Mouse (Mus musculus): ENCODE data around the gene Olfr171.
"Not testable (repeated sequence)": the region's sequence is repeated elsewhere in the genome, so short reads cannot be mapped to it uniquely, and the experiment has no call there.

Gene Olfr171

GRCm38 (mm10) chr16:19629816-19630215, at the start of gene Olfr171:
TSS of gene Olfr171 (minus strand) at chr16:19629916.
- no peak for DNase-seq (ENCODE audit: low spot score in 2 of 2)

- DNase-seq (ENCODE audit: low spot score in 2 of 2): no peak
Observed at GRCm38 (mm10) chr16:19670768-19671357, 41.1 kb upstream of the Olfr171 start.

GRCm38 (mm10) chr16:19666312-19666711, 36.6 kb upstream of the Olfr171 start:
- DNase-seq (ENCODE audit: low spot score in 2 of 2): no peak

- DNase-seq (ENCODE audit: low spot score in 2 of 2): not testable (repeated sequence)
Observed at GRCm38 (mm10) chr16:19611782-19612181, 17.9 kb downstream of the Olfr171 start, which contains the start of gene Olfr170. TSS of gene Olfr170 (minus strand) at chr16:19611882.

GRCm38 (mm10) chr16:19603166-19603565, 26.6 kb downstream of the Olfr171 start:
- DNase-seq (ENCODE audit: low spot score in 2 of 2): no peak

Measured in urinary bladder, postnatal 36 days (tissue).